Mouse (Mus musculus) embryonic stem cell, embryonic (primary cell): ENCODE measurements around the gene Arid1b.

Experiments
- CTCF ChIA-PET, 4 experiments: fragments of 300-600 bp in 2 of 4; fragments of 350-600 bp in 2 of 4; sonication (Branson Sonifier 250); formaldehyde crosslinking; loops; one replicate each; lab custom pipeline; 2022; ENCODE audit warnings: inconsistent platforms in 2 of 4; lab: Charles Lee
- POLR2A ChIA-PET, 4 experiments: fragments of 300-600 bp in 2 of 4; fragments of 350-600 bp in 2 of 4; sonication (Branson Sonifier 250); formaldehyde crosslinking; loops; one replicate each; lab custom pipeline; 2022; ENCODE audit warnings: antibody characterized with exemption in 4 of 4, inconsistent platforms in 1 of 4; lab: Charles Lee

Gene Arid1b

GRCm38 (mm10) chr17:5201859-5202598, 207.9 kb downstream of the Arid1b start:
- POLR2A ChIA-PET: interaction anchor here in 1 of 4 experiments (4.3 kb wide), 1 partner anchor 11 kb away, joined by 30 read pairs; no protein-coding TSS in a partner anchor
- CTCF ChIA-PET: interaction anchor here in 2 of 4 experiments (0.6 to 1.5 kb wide), 3 partner anchors 18 to 201 kb away, joined by 3 to 6 read pairs (median 3); no protein-coding TSS in a partner anchor

- POLR2A ChIA-PET: interaction anchor here in 2 of 4 experiments (0.7 to 4.3 kb wide), 8 partner anchors 9 to 241 kb away, joined by 3 to 30 read pairs (median 3); no protein-coding TSS in a partner anchor
- CTCF ChIA-PET: interaction anchor here in 3 of 4 experiments (0.5 to 1.5 kb wide), 3 partner anchors 17 to 1691 kb away, joined by 3 read pairs; no protein-coding TSS in a partner anchor
These were observed 208.6 kb downstream of the Arid1b start for GRCm38 (mm10) chr17:5202756-5203155.

GRCm38 (mm10) chr17:5203346-5204102, 209.4 kb downstream of the Arid1b start:
- ChIA-PET CTCF (interaction anchor here (0.5 to 1.5 kb wide), 5 partner anchors 10 to 1692 kb away, joined by 3 to 14 read pairs (median 3); no protein-coding TSS in a partner anchor), POLR2A (interaction anchor here in 2 of 4 experiments (0.7 to 4.3 kb wide), 12 partner anchors 9 to 242 kb away, joined by 3 to 30 read pairs (median 3); no protein-coding TSS in a partner anchor)

GRCm38 (mm10) chr17:5204103-5204665, 210.1 kb downstream of the Arid1b start:
- ChIA-PET POLR2A (interaction anchor here in 2 of 4 experiments (0.7 to 4.3 kb wide), 10 partner anchors 8 to 184 kb away, joined by 3 to 30 read pairs (median 4); no protein-coding TSS in a partner anchor), CTCF (interaction anchor here in 1 of 4 experiments (1.3 to 1.4 kb wide), 2 partner anchors 18 to 114 kb away, joined by 3 read pairs; no protein-coding TSS in a partner anchor)

GRCm38 (mm10) chr17:5205163-5205581, 211.0 kb downstream of the Arid1b start:
- ChIA-PET POLR2A (interaction anchor here in 2 of 4 experiments (0.6 to 4.3 kb wide), 10 partner anchors 14 to 1015 kb away, joined by 3 to 30 read pairs (median 3); no protein-coding TSS in a partner anchor), CTCF (interaction anchor here in 2 of 4 experiments (0.7 to 1.4 kb wide), 2 partner anchors 108 to 113 kb away, joined by 3 read pairs; no protein-coding TSS in a partner anchor)

GRCm38 (mm10) chr17:5206731-5207130, 212.6 kb downstream of the Arid1b start:
- POLR2A ChIA-PET: interaction anchor here in 1 of 4 experiments (1.7 kb wide), 1 partner anchor 17 kb away, joined by 5 read pairs; no protein-coding TSS in a partner anchor
- CTCF ChIA-PET: no interaction called here

GRCm38 (mm10) chr17:5207881-5208280, 213.7 kb downstream of the Arid1b start:
- CTCF ChIA-PET: interaction anchor here (0.5 to 1.6 kb wide), 17 partner anchors 9 to 260 kb away, joined by 3 to 8 read pairs (median 4); no protein-coding TSS in a partner anchor
- POLR2A ChIA-PET: interaction anchor here in 2 of 4 experiments (0.7 to 1.6 kb wide), 9 partner anchors 18 to 142 kb away, joined by 3 to 12 read pairs (median 3); no protein-coding TSS in a partner anchor

- CTCF ChIA-PET: interaction anchor here (0.5 to 1.6 kb wide), 19 partner anchors 8 to 221 kb away, joined by 3 to 8 read pairs (median 3); no protein-coding TSS in a partner anchor
- POLR2A ChIA-PET: interaction anchor here in 3 of 4 experiments (0.6 to 1.6 kb wide), 11 partner anchors 18 to 301 kb away, joined by 3 to 12 read pairs (median 3); no protein-coding TSS in a partner anchor
These were observed 214.2 kb downstream of the Arid1b start for GRCm38 (mm10) chr17:5208362-5208761.

GRCm38 (mm10) chr17:5209076-5209475, 214.9 kb downstream of the Arid1b start:
- ChIA-PET POLR2A (interaction anchor here in 3 of 4 experiments (0.6 to 1.6 kb wide), 7 partner anchors 19 to 302 kb away, joined by 3 to 12 read pairs (median 5); no protein-coding TSS in a partner anchor), CTCF (interaction anchor here in 3 of 4 experiments (0.8 to 1.5 kb wide), 10 partner anchors 8 to 188 kb away, joined by 3 to 8 read pairs (median 4); no protein-coding TSS in a partner anchor)

GRCm38 (mm10) chr17:5210101-5210727, 216.1 kb downstream of the Arid1b start:
- CTCF ChIA-PET: no interaction called here
- POLR2A ChIA-PET: no interaction called here

- CTCF ChIA-PET: interaction anchor here in 1 of 4 experiments (0.6 kb wide), 1 partner anchor 145 kb away, joined by 4 read pairs; no protein-coding TSS in a partner anchor
- POLR2A ChIA-PET: interaction anchor here in 1 of 4 experiments (0.6 to 1.5 kb wide), 2 partner anchors 20 to 543 kb away, joined by 3 read pairs; no protein-coding TSS in a partner anchor
These were observed 216.8 kb downstream of the Arid1b start for GRCm38 (mm10) chr17:5210891-5211290.

- ChIA-PET CTCF (no interaction called here), POLR2A (interaction anchor here in 1 of 4 experiments (1.3 to 1.5 kb wide), 2 partner anchors 9 to 21 kb away, joined by 3 to 6 read pairs; no protein-coding TSS in a partner anchor)
These were observed 218.0 kb downstream of the Arid1b start for GRCm38 (mm10) chr17:5212166-5212565.

GRCm38 (mm10) chr17:5213441-5213840, 219.3 kb downstream of the Arid1b start:
- ChIA-PET CTCF (interaction anchor here in 1 of 4 experiments (0.7 kb wide), 2 partner anchors 10 to 103 kb away, joined by 12 to 14 read pairs; no protein-coding TSS in a partner anchor), POLR2A (interaction anchor here in 1 of 4 experiments (0.6 kb wide), 1 partner anchor 1961 kb away, joined by 3 read pairs; no protein-coding TSS in a partner anchor)

GRCm38 (mm10) chr17:5215352-5215751, 221.2 kb downstream of the Arid1b start:
- ChIA-PET CTCF (no interaction called here), POLR2A (interaction anchor here in 1 of 4 experiments (0.8 kb wide), 1 partner anchor 21 kb away, joined by 3 read pairs; no protein-coding TSS in a partner anchor)

GRCm38 (mm10) chr17:5216965-5217546, 222.9 kb downstream of the Arid1b start:
- POLR2A ChIA-PET: interaction anchor here in 3 of 4 experiments (0.6 to 2.9 kb wide), 4 partner anchors 27 to 889 kb away, joined by 3 to 8 read pairs (median 4); partner anchors contain the start of gene Tulp4 (in 1 of the 3)

More at GRCm38 (mm10) chr17:5216965-5217546, 222.9 kb downstream of the Arid1b start:
- CTCF ChIA-PET: interaction anchor here in 3 of 4 experiments (0.6 to 2.1 kb wide), 3 partner anchors 9 to 32 kb away, joined by 3 to 8 read pairs (median 4); no protein-coding TSS in a partner anchor
